Mouse (Mus musculus) testis, postnatal 10 days (tissue): ENCODE results near the gene Ppp1ca.

ENCODE experiments used
- DNase-seq: peaks from one replicate; pipeline ENCODE4 v3.0.0; 2021; ENCODE audit warnings: low spot score

Gene Ppp1ca

GRCm38 (mm10) chr19:4213524-4213974, 21.7 kb downstream of the Ppp1ca start:
- DNase-seq: peak; percentile 46

- DNase-seq: peak; percentile 66
These were observed 22.4 kb downstream of the Ppp1ca start, which contains the start of the genes Clcf1 and AC109138.7 for GRCm38 (mm10) chr19:4214071-4214770. Gene Clcf1 (plus strand): TSS chr19:4214238. Gene AC109138.7 (plus strand): TSS chr19:4214357.

- DNase-seq: peak; percentile 68
These were observed 23.0 kb downstream of the Ppp1ca start for GRCm38 (mm10) chr19:4214771-4215450.

- no peak for DNase-seq
These were observed 23.6 kb downstream of the Ppp1ca start for GRCm38 (mm10) chr19:4215451-4215840.

GRCm38 (mm10) chr19:4216041-4216685, 24.3 kb downstream of the Ppp1ca start:
- peak; percentile 68 for DNase-seq

GRCm38 (mm10) chr19:4217140-4217539, 25.3 kb downstream of the Ppp1ca start:
- DNase-seq: no peak

- no peak for DNase-seq
These were observed 26.0 kb downstream of the Ppp1ca start for GRCm38 (mm10) chr19:4217855-4218254.

GRCm38 (mm10) chr19:4218293-4218692, 26.4 kb downstream of the Ppp1ca start:
- no peak for DNase-seq

GRCm38 (mm10) chr19:4218784-4219183, 26.9 kb downstream of the Ppp1ca start:
- no peak for DNase-seq

- no peak for DNase-seq
These were observed 28.1 kb downstream of the Ppp1ca start for GRCm38 (mm10) chr19:4219943-4220342.

GRCm38 (mm10) chr19:4220416-4220815, 28.6 kb downstream of the Ppp1ca start:
- DNase-seq: peak; percentile 70

- DNase-seq: peak; percentile 66
These were observed 29.3 kb downstream of the Ppp1ca start for GRCm38 (mm10) chr19:4220957-4221743.

GRCm38 (mm10) chr19:4222165-4222564, 30.3 kb downstream of the Ppp1ca start:
- DNase-seq: no peak

GRCm38 (mm10) chr19:4226779-4227178, 34.9 kb downstream of the Ppp1ca start:
- DNase-seq: no peak

GRCm38 (mm10) chr19:4227446-4227845, 35.6 kb downstream of the Ppp1ca start:
- no peak for DNase-seq

- DNase-seq: peak; percentile 74
These were observed 36.2 kb downstream of the Ppp1ca start for GRCm38 (mm10) chr19:4227894-4228678.

- DNase-seq: no peak
These were observed 37.0 kb downstream of the Ppp1ca start for GRCm38 (mm10) chr19:4228891-4229290.

- DNase-seq: peak; percentile 63
These were observed 37.7 kb downstream of the Ppp1ca start for GRCm38 (mm10) chr19:4229451-4230076.

GRCm38 (mm10) chr19:4230415-4230814, 38.5 kb downstream of the Ppp1ca start:
- peak; percentile 45 for DNase-seq
